Mouse (Mus musculus) megakaryocyte-erythroid progenitor cell, adult 5-6 weeks (primary cell): ENCODE measurements around the gene Gm17677. TPM values are rescaled to one million over a fixed set of nuclear protein-coding genes. Genes with fewer than 3 reads are reported as not detected.

Source experiments
- ATAC-seq: replicated peaks from 2 replicates; pipeline ENCODE4 v1.8.0; 2016; ENCODE audit warnings: mild to moderate bottlenecking, inconsistent platforms; ENCODE audit not compliant: severe bottlenecking, poor library complexity, low FRiP score, low TSS enrichment
- total RNA-seq, 2 experiments: library from RNA; stranded (forward) in 1 of 2; stranded (reverse) in 1 of 2; fragments of 200-1000, 215-1000 nt in 1 of 2; fragments of >200 nt in 1 of 2; fragmentation: Nextera tagmentation in 1 of 2; gene quantifications; 2 replicates each; pipeline ENCODE4 v1.2.3; 2014 to 2017

Gene Gm17677
- total RNA-seq (2014; fragmentation: Nextera tagmentation): not detected in 2 replicates
- not detected in 2 replicates for total RNA-seq (2017)

DNA sequence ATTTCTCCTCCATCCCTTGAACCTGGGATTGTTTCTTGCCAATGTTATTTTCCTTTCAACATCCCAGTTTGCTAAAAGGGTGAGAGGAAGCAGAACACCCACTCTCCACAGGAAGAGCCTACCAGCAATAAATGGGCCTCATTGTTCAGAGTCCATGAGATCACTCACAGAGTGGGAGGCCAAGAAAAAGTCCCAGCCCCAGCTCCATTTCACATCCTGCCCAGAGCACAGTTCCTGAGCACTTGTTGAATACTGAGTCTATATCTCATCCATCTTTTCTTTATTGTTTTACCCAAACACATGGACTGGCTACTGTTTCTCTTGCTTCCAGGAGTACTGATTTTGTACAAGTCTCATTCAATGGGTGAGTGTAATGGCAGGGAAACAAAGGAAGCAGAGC is at the start of gene Gm17677:
Gm17677 (plus strand) TSS at position 301 of the 400 bp plus-strand sequence.
- no peak for ATAC-seq

DNA sequence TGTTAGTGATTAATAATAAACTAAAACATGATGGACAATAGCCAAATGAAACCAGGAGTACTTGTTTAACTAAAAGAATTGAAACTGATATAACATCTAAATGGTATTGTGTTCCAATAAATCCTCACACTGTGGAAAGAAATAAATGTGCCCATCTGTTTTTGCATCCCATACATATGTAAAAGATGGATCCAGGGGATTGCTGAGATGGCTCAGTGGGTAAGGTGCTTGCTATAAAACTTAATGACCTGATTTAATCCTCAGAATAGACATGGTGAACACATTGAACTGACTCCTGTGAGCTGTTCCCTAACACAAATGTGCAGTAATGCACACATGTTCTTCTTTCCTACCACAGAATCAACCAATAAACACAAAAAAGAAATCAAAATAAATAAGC is 48.9 kb upstream of the Gm17677 start:
- ATAC-seq: no peak

DNA sequence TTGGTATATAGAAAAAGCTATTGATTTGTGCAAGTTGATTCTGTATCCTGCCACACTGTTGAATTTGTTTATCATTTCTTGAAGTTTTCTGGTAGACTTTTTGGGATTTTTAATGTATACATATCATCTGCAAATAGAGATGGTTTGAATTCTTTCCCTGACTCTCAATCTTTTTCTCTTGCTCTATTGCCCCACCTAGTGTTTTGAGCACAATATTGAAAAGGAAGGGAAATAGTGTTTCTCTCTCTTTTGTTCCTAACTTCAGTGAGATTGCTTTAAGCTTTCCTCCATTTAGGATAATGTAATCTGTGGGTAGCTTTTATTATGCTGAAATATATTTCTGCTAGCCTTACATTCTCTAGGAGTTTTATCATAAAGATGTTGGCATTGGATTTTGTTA is 33.6 kb upstream of the Gm17677 start:
- ATAC-seq: no peak

DNA sequence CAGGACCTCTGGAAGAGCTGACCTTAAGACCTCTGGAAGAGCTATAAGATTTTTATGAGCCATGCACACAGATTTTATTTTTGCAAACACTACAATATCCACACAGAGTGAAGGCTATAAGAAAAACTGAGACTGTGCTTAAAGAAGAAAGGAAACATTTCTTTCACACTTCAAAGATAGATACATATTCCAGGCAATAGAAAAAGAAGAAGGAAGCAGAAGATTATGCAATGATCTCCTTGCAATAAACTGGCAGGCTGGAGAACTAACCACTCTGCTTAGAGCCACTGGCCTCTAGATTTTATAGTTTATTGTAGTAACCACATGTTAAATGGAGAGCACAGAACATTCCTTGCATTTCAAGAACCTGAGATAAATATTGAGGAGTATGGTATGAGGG is 16.0 kb downstream of the Gm17677 start:
- ATAC-seq: no peak

DNA sequence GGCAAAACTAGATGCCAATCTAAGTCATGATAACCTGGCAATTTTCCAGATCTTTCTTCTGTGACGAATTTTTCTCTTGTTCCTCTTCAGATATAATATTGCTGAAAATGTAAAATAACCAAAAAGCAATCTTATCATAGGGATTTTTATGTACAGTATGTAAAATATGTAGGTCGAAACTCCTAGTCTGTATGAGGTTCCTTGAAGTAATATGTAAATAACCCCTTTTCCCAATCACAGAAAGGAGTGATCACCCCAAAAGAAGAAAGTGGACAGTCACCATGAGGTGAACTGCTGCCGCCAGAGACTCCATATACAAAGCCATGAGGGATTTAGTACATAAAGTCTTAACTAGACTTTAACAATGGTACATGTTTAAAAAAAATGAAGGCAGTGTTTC is 37.2 kb downstream of the Gm17677 start, which contains the start of gene Gm17727:
Gm17727 (minus strand) TSS at position 101 of the 400 bp plus-strand sequence.
- no peak for ATAC-seq

DNA sequence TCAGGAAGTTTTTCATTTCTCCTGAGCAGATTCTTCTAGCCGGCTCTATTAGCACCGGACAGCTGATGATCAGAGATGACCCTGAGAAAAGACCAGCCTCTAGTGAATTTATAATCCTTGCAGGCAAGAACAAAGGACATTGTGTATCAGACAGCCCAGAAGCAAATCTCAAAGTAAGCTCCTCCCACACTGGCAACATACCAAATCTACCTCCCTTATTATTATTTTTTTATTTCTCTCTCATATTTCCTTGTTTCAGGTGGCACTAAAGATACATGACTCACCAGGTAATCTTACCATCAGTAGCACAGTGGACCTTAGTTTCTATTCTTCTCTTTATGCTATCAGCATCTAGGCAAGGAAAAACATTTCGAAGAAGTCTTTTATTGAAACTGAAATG is 49.2 kb downstream of the Gm17677 start, which contains the start of the genes Gm27235 and D730048I06Rik:
Gm27235 (minus strand) TSS at position 101 of the 400 bp plus-strand sequence.
D730048I06Rik (minus strand) TSS at position 112 of the 400 bp plus-strand sequence.
- no peak for ATAC-seq

Other genes with a start within 250 kb of the Gm17677 start
- not detected in 2 replicates for gene Gm1113, start 222.8 kb upstream of the Gm17677 start, total RNA-seq (2014; fragmentation: Nextera tagmentation)
- not detected in 2 replicates for gene Gm1113, start 222.8 kb upstream of the Gm17677 start, total RNA-seq (2017)
- gene Ddx25, start 182.5 kb upstream of the Gm17677 start, total RNA-seq (2014; fragmentation: Nextera tagmentation): not detected in 2 replicates
- 0.11 TPM in 1 of 2 replicates, not detected in the other for gene Ddx25, start 182.5 kb upstream of the Gm17677 start, total RNA-seq (2017)
- gene Pus3, start 182.5 kb upstream of the Gm17677 start, total RNA-seq (2014; fragmentation: Nextera tagmentation): 23.3 and 27.3 TPM in 2 replicates
- 34.8 and 44.3 TPM in 2 replicates for gene Pus3, start 182.5 kb upstream of the Gm17677 start, total RNA-seq (2017)
- gene Pate2, start 170.8 kb upstream of the Gm17677 start, total RNA-seq (2014; fragmentation: Nextera tagmentation): 0.59 and 1.2 TPM in 2 replicates
- gene Pate2, start 170.8 kb upstream of the Gm17677 start, total RNA-seq (2017): not detected in 2 replicates
- gene Hyls1, start 170.7 kb upstream of the Gm17677 start, total RNA-seq (2014; fragmentation: Nextera tagmentation): 11.1 and 12.1 TPM in 2 replicates
- gene Hyls1, start 170.7 kb upstream of the Gm17677 start, total RNA-seq (2017): 10.1 and 11.0 TPM in 2 replicates
- not detected in 2 replicates for gene Pate4, start 129.1 kb upstream of the Gm17677 start, total RNA-seq (2014; fragmentation: Nextera tagmentation)
- gene Pate4, start 129.1 kb upstream of the Gm17677 start, total RNA-seq (2017): not detected in 2 replicates
- not detected in 2 replicates for gene Pate3, start 92.8 kb upstream of the Gm17677 start, total RNA-seq (2014; fragmentation: Nextera tagmentation)
- gene Pate3, start 92.8 kb upstream of the Gm17677 start, total RNA-seq (2017): not detected in 2 replicates
- gene Pate1, start 53.7 kb upstream of the Gm17677 start, total RNA-seq (2014; fragmentation: Nextera tagmentation): not detected in 2 replicates
- not detected in 2 replicates for gene Pate1, start 53.7 kb upstream of the Gm17677 start, total RNA-seq (2017)
- not detected in 2 replicates for gene Gm17727, start 37.1 kb downstream of the Gm17677 start, total RNA-seq (2014; fragmentation: Nextera tagmentation)
- gene Gm17727, start 37.1 kb downstream of the Gm17677 start, total RNA-seq (2017): not detected in 2 replicates
- gene Gm27235, start 49.1 kb downstream of the Gm17677 start, total RNA-seq (2014; fragmentation: Nextera tagmentation): not detected in 2 replicates
- gene Gm27235, start 49.1 kb downstream of the Gm17677 start, total RNA-seq (2017): not detected in 2 replicates
- gene D730048I06Rik, start 49.1 kb downstream of the Gm17677 start, total RNA-seq (2014; fragmentation: Nextera tagmentation): not detected in 2 replicates
- gene D730048I06Rik, start 49.1 kb downstream of the Gm17677 start, total RNA-seq (2017): not detected in 2 replicates
- not detected in 2 replicates for gene 9230110F15Rik, start 103.1 kb downstream of the Gm17677 start, total RNA-seq (2014; fragmentation: Nextera tagmentation)
- gene 9230110F15Rik, start 103.1 kb downstream of the Gm17677 start, total RNA-seq (2017): not detected in 2 replicates
- not detected in 2 replicates for gene 9230113P08Rik, start 167.4 kb downstream of the Gm17677 start, total RNA-seq (2014; fragmentation: Nextera tagmentation)
- gene 9230113P08Rik, start 167.4 kb downstream of the Gm17677 start, total RNA-seq (2017): not detected in 2 replicates